Mouse (Mus musculus) adipocyte (in vitro differentiated cells): ENCODE results near the gene Zfp354b.

ENCODE experiments used
- DNase-seq: peaks from one replicate; pipeline ENCODE4 v3.0.0-alpha.2; 2016; ENCODE audit warnings: low spot score

The Zfp354b gene

DNA sequence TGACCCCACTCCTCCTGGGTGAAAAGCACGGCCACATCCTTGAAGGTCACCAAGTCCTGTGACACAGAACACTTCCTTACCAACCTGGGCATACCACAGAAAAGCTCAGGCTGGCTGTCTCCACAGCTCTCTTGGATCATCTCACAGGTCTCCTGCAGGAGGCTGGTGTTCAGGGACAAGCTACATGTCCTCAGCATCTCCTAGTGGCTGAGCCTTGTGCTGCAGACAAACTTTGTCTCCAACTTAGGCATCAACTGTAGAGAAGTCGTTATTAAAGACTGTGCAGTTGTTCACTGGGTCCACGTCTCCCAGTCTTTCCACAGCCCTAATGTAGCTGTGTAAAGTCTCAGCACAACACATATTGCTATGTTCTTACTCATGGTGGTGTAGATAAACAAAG is 47.7 kb downstream of the Zfp354b start:
- no peak for DNase-seq

DNA sequence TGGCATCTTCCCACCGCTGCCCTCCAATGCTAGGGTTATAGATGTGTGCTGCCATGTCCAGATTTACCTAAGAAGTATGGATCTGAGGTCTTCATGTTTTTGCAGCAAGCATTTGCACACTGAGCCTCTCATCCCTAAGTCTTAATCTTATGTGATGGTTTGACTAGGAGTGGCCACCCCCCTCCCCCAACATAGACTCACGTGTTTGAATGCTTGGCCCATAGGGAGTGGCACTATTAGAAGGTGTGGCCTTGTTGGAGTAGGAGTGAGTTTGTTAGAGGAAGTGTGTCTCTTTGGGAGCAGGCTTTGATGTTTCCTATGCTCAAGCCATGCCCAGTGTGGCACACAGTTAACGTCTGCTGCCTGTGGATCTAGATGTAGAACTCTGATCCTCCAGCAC is 52.8 kb downstream of the Zfp354b start:
- no peak for DNase-seq
